Mouse (Mus musculus): ENCODE data around the gene Arid1b.

DNA sequence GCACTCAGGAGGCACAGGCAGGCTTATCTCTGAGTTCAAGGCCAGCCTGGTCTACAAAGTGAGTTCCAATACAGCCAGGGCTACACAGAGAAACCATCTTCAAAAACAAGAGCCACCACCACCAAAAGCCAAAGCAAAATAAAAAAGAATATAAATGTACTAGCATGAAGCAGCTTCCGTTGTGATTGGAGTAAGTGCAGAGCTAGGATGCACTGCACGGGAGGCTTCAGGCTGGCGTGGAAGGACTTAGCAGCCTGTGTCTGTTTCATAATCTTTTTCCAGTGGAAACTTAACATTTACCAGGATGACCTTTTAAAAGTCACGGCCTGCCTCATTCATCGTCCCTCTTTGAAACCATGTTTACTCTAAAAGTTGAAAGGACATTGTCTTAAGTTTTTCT is 67.5 kb downstream of the Arid1b start:
- no peak for TF ChIP-seq CTCF (IDR thresholded peaks at IDR 0.05; ENCODE audit: low read depth, low read length)
- TF ChIP-seq GATA2 (IDR thresholded peaks at IDR 0.05; ENCODE audit: borderline replicate concordance, low read depth, low read length): no peak
- no peak for TF ChIP-seq GATA1 (IDR thresholded peaks at IDR 0.05; ENCODE audit: borderline replicate concordance, low read length)
- TF ChIP-seq POLR2AphosphoS5 (IDR thresholded peaks at IDR 0.05; ENCODE audit: insufficient replicate concordance, low read depth, low read length): no peak
